Mouse (Mus musculus) kidney, embryonic 14.5 days (tissue): Measurements from ENCODE around the gene Zdhhc22. TPM values are rescaled to one million over a fixed set of nuclear protein-coding genes. Genes with fewer than 3 reads are reported as not detected.

Source experiments
- ATAC-seq: fragments of 200-750 bp; cut with Nextera tagmentation; 2 replicates; pipeline ENCODE4 v1.8.0; 2017; ENCODE audit warnings: moderate number of reproducible peaks, mild to moderate bottlenecking, moderate TSS enrichment, moderate library complexity; ENCODE audit not compliant: low FRiP score, low TSS enrichment
- H3K27ac ChIP-seq: fragments of 300-500 bp; sonication (generic); 2 replicates; pipeline ENCODE4 v1.5.1; 2014; ENCODE audit warnings: low read depth, mild to moderate bottlenecking, low read length, moderate library complexity, mixed read lengths
- H3K27me3 ChIP-seq: fragments of 300-500 bp; sonication (generic); 2 replicates; pipeline ENCODE4 v1.6.1; 2014; ENCODE audit warnings: mild to moderate bottlenecking, low read length; ENCODE audit not compliant: control insufficient read depth, insufficient read depth
- H3K36me3 ChIP-seq: fragments of 300-500 bp; sonication (generic); 2 replicates; pipeline ENCODE4 v1.6.1; 2014; ENCODE audit warnings: low read length, mixed read lengths; ENCODE audit not compliant: control insufficient read depth, insufficient read depth
- H3K4me1 ChIP-seq: fragments of 300-500 bp; sonication (generic); 2 replicates; pipeline ENCODE4 v1.6.1; 2014; ENCODE audit warnings: low read length, mixed read lengths; ENCODE audit not compliant: control insufficient read depth, insufficient read depth
- H3K4me2 ChIP-seq: fragments of 300-500 bp; sonication (generic); replicated peaks from 2 replicates; pipeline ENCODE4 v1.6.1; 2014; ENCODE audit warnings: low read depth, mild to moderate bottlenecking, low read length
- H3K4me3 ChIP-seq: fragments of 300-500 bp; sonication (generic); 2 replicates; pipeline ENCODE4 v1.5.1; 2014; ENCODE audit warnings: mild to moderate bottlenecking, low read length
- H3K9ac ChIP-seq: fragments of 300-500 bp; sonication (generic); 2 replicates; pipeline ENCODE4 v1.6.1; 2014; ENCODE audit warnings: low read depth, mild to moderate bottlenecking, low read length, moderate library complexity
- H3K9me3 ChIP-seq: fragments of 300-500 bp; sonication (generic); 2 replicates; pipeline ENCODE4 v1.6.1; 2016; ENCODE audit warnings: low read length; ENCODE audit not compliant: control insufficient read depth
- WGBS: fragments of 180-500 bp; shearing (Covaris S2); extraction: QIAGEN DNeasy Blood & Tissue Kit; methylation state at CpG from one replicate; pipeline ENCODE4 v1.1.7; 2014; 5-methylcytosine and 5-hydroxymethylcytosine counted together
- polyA plus RNA-seq: library from polyadenylated mRNA; unstranded; fragments of >200 nt; fragmentation: Nextera tagmentation; extraction: Ambion mirVana; gene quantifications from 2 replicates; pipeline ENCODE4 v1.2.1, GENCODE M21; 2014

Gene Zdhhc22
- polyA plus RNA-seq, 1 experiment from 2014 or later = not detected

GRCm38 (mm10) chr12:86986562-86986961 lies 3.7 kb downstream of the Zdhhc22 start:
- WGBS = 68% methylated on average over 4 of the region's 4 CpGs
- ATAC-seq = no peak
- no peak overlapping the region for H3K9ac ChIP-seq
- 0 out of 2 replicates have a peak, but pooled peaks cover 4% of the 10 kb centered on the region for H3K4me1 ChIP-seq
- H3K9me3 ChIP-seq = no peaks in the 10 kb centered on the region
- no peak overlapping the region for H3K4me2 ChIP-seq
- H3K27me3 ChIP-seq = peaks cover 57% of the 10 kb centered on the region
- H3K27ac ChIP-seq = no peak overlapping the region
- H3K36me3 ChIP-seq = no peaks in the 10 kb centered on the region
- no peak overlapping the region for H3K4me3 ChIP-seq

- Histone ChIP-seq H3K9ac (no peak overlapping the region), H3K36me3 (no peaks in the 10 kb centered on the region), H3K27ac (no peak overlapping the region), H3K27me3 (peaks cover 34% of the 10 kb centered on the region), H3K4me1 (no peaks in the 10 kb centered on the region), H3K4me3 (no peak overlapping the region), H3K9me3 (no peaks in the 10 kb centered on the region), H3K4me2 (no peak overlapping the region)
- peak; percentile 43; the same call in 1 of the 2 replicates for ATAC-seq
- WGBS = 14% methylated on average over 6 of the region's 6 CpGs
These were observed 6.1 kb downstream of the Zdhhc22 start for GRCm38 (mm10) chr12:86984194-86984555.

- no peak overlapping the region for H3K4me3 ChIP-seq
- no peak overlapping the region for H3K9ac ChIP-seq
- ATAC-seq = peak; percentile 61
- no peaks in the 10 kb centered on the region for H3K4me1 ChIP-seq
- peaks cover 29% of the 10 kb centered on the region for H3K27me3 ChIP-seq
- WGBS = 3% methylated on average over 28 of the region's 28 CpGs
- H3K36me3 ChIP-seq = no peaks in the 10 kb centered on the region
- no peak overlapping the region for H3K4me2 ChIP-seq
- no peaks in the 10 kb centered on the region for H3K9me3 ChIP-seq
- H3K27ac ChIP-seq = no peak overlapping the region
These were observed 6.6 kb downstream of the Zdhhc22 start for GRCm38 (mm10) chr12:86983470-86984193.

- no peak for ATAC-seq
- Histone ChIP-seq H3K36me3 (no peaks in the 10 kb centered on the region), H3K4me3 (no peak overlapping the region), H3K4me1 (no peaks in the 10 kb centered on the region), H3K9ac (no peak overlapping the region), H3K9me3 (no peaks in the 10 kb centered on the region), H3K27ac (no peak overlapping the region), H3K27me3 (peaks cover 7% of the 10 kb centered on the region), H3K4me2 (no peak overlapping the region)
- WGBS = 22% methylated on average over 9 of the region's 9 CpGs
These were observed 9.1 kb downstream of the Zdhhc22 start for GRCm38 (mm10) chr12:86981180-86981579.

- ATAC-seq = peak; percentile 63; the same call in 1 of the 2 replicates
These were observed 12.4 kb downstream of the Zdhhc22 start for GRCm38 (mm10) chr12:86977833-86978232.

GRCm38 (mm10) chr12:86976511-86977168 lies 13.6 kb downstream of the Zdhhc22 start:
- 57% methylated on average over 6 of the region's 6 CpGs for WGBS
- no peak overlapping the region for H3K27ac ChIP-seq
- no peaks in the 10 kb centered on the region for H3K9me3 ChIP-seq
- H3K4me2 ChIP-seq = no peak overlapping the region
- H3K4me3 ChIP-seq = no peak overlapping the region
- H3K4me1 ChIP-seq = peaks cover 7% of the 10 kb centered on the region
- no peak overlapping the region for H3K9ac ChIP-seq
- peaks cover 2% of the 10 kb centered on the region for H3K27me3 ChIP-seq
- no peaks in the 10 kb centered on the region for H3K36me3 ChIP-seq
- no peak for ATAC-seq

More at GRCm38 (mm10) chr12:86977833-86978232, 12.4 kb downstream of the Zdhhc22 start:
- Histone ChIP-seq H3K9ac (no peak overlapping the region), H3K9me3 (no peaks in the 10 kb centered on the region), H3K27me3 (peaks cover 2% of the 10 kb centered on the region), H3K36me3 (no peaks in the 10 kb centered on the region), H3K4me1 (peaks cover 7% of the 10 kb centered on the region), H3K4me3 (no peak overlapping the region), H3K4me2 (no peak overlapping the region; the same call in 1 of the 2 replicates), H3K27ac (no peak overlapping the region)
- 20% methylated on average over 15 of the region's 15 CpGs for WGBS

- H3K4me3 ChIP-seq = no peak overlapping the region
- no peak for ATAC-seq
- no peak overlapping the region for H3K4me2 ChIP-seq
- no peaks in the 10 kb centered on the region for H3K36me3 ChIP-seq
- H3K9ac ChIP-seq = no peak overlapping the region
- peaks cover 2% of the 10 kb centered on the region for H3K27me3 ChIP-seq
- peaks cover 7% of the 10 kb centered on the region for H3K4me1 ChIP-seq
- H3K27ac ChIP-seq = no peak overlapping the region
- H3K9me3 ChIP-seq = no peaks in the 10 kb centered on the region
- WGBS = 75% methylated on average over 10 of the region's 10 CpGs
These were observed 14.5 kb downstream of the Zdhhc22 start for GRCm38 (mm10) chr12:86975761-86976160.

- Histone ChIP-seq H3K4me2 (peak overlapping the region; percentile 49), H3K4me3 (peak overlapping the region; percentile 17; the same call in 1 of the 2 replicates), H3K9me3 (no peaks in the 10 kb centered on the region), H3K27ac (no peak overlapping the region), H3K27me3 (peaks cover 2% of the 10 kb centered on the region), H3K36me3 (no peaks in the 10 kb centered on the region), H3K4me1 (peaks cover 7% of the 10 kb centered on the region), H3K9ac (peak overlapping the region; percentile 38; the same call in 1 of the 2 replicates)
- 8% methylated on average over 38 of the region's 40 CpGs for WGBS
- ATAC-seq = peak; percentile 81
These were observed 15.6 kb downstream of the Zdhhc22 start for GRCm38 (mm10) chr12:86974387-86975288.
